Mouse (Mus musculus) heart, adult 9 months (tissue): ENCODE data around the gene Timm8a1.

Experiments
- DNase-seq, 2 experiments: peaks; one replicate each; pipeline ENCODE4 v3.0.0; 2022; ENCODE audit warnings: low spot score in 2 of 2

The Timm8a1 gene

DNA sequence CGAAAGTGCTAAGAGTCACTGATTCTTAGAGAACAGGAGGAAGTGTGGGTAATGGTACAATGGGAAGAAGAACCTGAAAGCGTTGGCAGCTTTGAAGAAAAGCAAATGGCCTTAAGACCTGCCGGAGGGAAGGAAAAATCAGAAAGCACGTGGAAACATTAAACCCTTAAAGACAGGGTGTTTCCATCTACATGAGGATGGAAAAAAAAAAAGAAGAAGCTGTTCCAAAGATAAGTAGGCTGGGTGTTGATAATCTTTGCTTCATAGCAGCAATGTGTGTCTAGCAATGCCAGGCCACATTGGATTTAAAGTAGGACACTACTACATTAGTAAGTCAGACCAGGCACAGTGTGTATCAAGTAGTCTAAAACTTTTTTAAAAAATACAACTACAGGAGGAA, 16.4 kb downstream of the Timm8a1 start:
- no peak for DNase-seq

DNA sequence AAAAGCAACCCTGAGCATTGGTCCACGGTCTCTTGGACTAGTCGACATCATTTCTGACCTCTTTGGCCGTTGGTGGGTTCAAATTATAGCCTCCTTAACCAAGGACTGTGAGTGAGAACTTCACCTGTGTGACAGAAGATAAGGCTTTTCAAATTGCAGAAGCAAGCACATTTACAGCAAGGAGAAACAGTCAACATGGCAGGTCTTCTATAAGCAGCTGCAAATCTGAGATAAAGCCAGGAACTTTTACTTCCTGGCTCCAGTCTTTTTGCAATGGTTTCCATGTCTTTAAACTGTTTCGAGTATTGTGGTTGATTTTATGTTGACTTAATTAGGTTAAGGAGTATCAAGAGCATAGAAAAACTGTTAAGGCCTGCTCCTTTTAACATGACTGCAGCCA, 17.9 kb downstream of the Timm8a1 start:
- no peak for DNase-seq

GRCm38 (mm10) chrX:134509473-134509872, 32.2 kb downstream of the Timm8a1 start:
- no peak for DNase-seq

GRCm38 (mm10) chrX:134507977-134508376, 33.7 kb downstream of the Timm8a1 start:
- no peak for DNase-seq

GRCm38 (mm10) chrX:134500651-134501050, 41.0 kb downstream of the Timm8a1 start:
- DNase-seq = no peak
